Mouse (Mus musculus) embryonic facial prominence, embryonic 14.5 days (tissue): Measurements from ENCODE around the gene Mllt3. TPM values are rescaled to one million over a fixed set of nuclear protein-coding genes. Genes with fewer than 3 reads are reported as not detected.

Source experiments
- ATAC-seq: fragments of 200-750 bp; cut with Nextera tagmentation; 2 replicates; pipeline ENCODE4 v1.8.0; 2017; ENCODE audit warnings: low read depth, moderate number of reproducible peaks, moderate TSS enrichment
- DNase-seq: peaks from one replicate; pipeline ENCODE4 v3.0.0-alpha.2; 2015; ENCODE audit warnings: low spot score
- H3K27ac ChIP-seq: fragments of 300-500 bp; sonication (generic); replicated peaks from 2 replicates; pipeline ENCODE4 v1.5.1; 2014; ENCODE audit warnings: low read depth, mild to moderate bottlenecking, low read length, moderate library complexity
- H3K27me3 ChIP-seq: fragments of 300-500 bp; sonication (generic); replicated peaks from 2 replicates; pipeline ENCODE4 v1.6.1; 2014; ENCODE audit warnings: low read length; ENCODE audit not compliant: control insufficient read depth, insufficient read depth
- H3K36me3 ChIP-seq: fragments of 300-500 bp; sonication (generic); 2 replicates; pipeline ENCODE4 v1.6.1; 2014; ENCODE audit warnings: low read length, mixed read lengths; ENCODE audit not compliant: control insufficient read depth, insufficient read depth
- H3K4me1 ChIP-seq: fragments of 300-500 bp; sonication (generic); 2 replicates; pipeline ENCODE4 v1.6.1; 2014; ENCODE audit warnings: antibody characterized with exemption, low read length; ENCODE audit not compliant: control insufficient read depth, insufficient read depth
- H3K4me2 ChIP-seq: fragments of 300-500 bp; sonication (generic); 2 replicates; pipeline ENCODE4 v1.6.1; 2014; ENCODE audit warnings: low read depth, mild to moderate bottlenecking, low read length, moderate library complexity, mixed read lengths
- H3K4me3 ChIP-seq: fragments of 300-500 bp; sonication (generic); 2 replicates; pipeline ENCODE4 v1.5.1; 2014; ENCODE audit warnings: low read depth, mild to moderate bottlenecking, low read length
- H3K9ac ChIP-seq: fragments of 300-500 bp; sonication (generic); 2 replicates; pipeline ENCODE4 v1.6.1; 2014; ENCODE audit warnings: low read depth, mild to moderate bottlenecking, low read length, moderate library complexity, mixed read lengths
- H3K9me3 ChIP-seq: fragments of 300-500 bp; sonication (generic); 2 replicates; pipeline ENCODE4 v1.6.1; 2016; ENCODE audit warnings: low read length; ENCODE audit not compliant: control insufficient read depth
- whole genome bisulfite sequencing: fragments of 180-500 bp; shearing (Covaris S2); extraction: QIAGEN DNeasy Blood & Tissue Kit; methylation state at CpG from one replicate; pipeline ENCODE4 v1.1.7; 2014; 5-methylcytosine and 5-hydroxymethylcytosine counted together
- polyA plus RNA-seq: library from polyadenylated mRNA; unstranded; fragments of >200 nt; fragmentation: Nextera tagmentation; extraction: Ambion mirVana; gene quantifications from 2 replicates; pipeline ENCODE4 v1.2.1, GENCODE M21; 2014

Gene Mllt3
- polyA plus RNA-seq, 1 experiment from 2014 or later, result 55.0 TPM

- H3K9ac ChIP-seq, result no peak overlapping the region
- ATAC-seq (no peak), DNase-seq (no peak)
- WGBS, result 83% methylated on average over 9 of the region's 9 CpGs
- 0 out of 2 replicates have a peak, but pooled peaks cover under 1% of the 10 kb centered on the region for H3K4me1 ChIP-seq
- H3K27ac ChIP-seq, result no peak overlapping the region
- no peaks in the 10 kb centered on the region for H3K27me3 ChIP-seq
- no peak overlapping the region for H3K4me3 ChIP-seq
- H3K36me3 ChIP-seq, result 0 out of 2 replicates have a peak, but pooled peaks cover 6% of the 10 kb centered on the region
- no peak overlapping the region for H3K4me2 ChIP-seq
- no peaks in the 10 kb centered on the region for H3K9me3 ChIP-seq
Measured at GRCm38 (mm10) chr4:88003159-88003948, 29.8 kb downstream of the Mllt3 start.

- H3K36me3 ChIP-seq, result no peaks in the 10 kb centered on the region
- no peak for DNase-seq
- H3K4me3 ChIP-seq, result no peak overlapping the region
- H3K27me3 ChIP-seq, result no peaks in the 10 kb centered on the region
- no peak overlapping the region for H3K4me2 ChIP-seq
- no peak for ATAC-seq
- no peaks in the 10 kb centered on the region for H3K9me3 ChIP-seq
- H3K4me1 ChIP-seq, result no peaks in the 10 kb centered on the region
- 64% methylated on average over 5 of the region's 5 CpGs for WGBS
- no peak overlapping the region for H3K27ac ChIP-seq
- no peak overlapping the region for H3K9ac ChIP-seq
Measured at GRCm38 (mm10) chr4:87991710-87992109, 41.5 kb downstream of the Mllt3 start.

DNA sequence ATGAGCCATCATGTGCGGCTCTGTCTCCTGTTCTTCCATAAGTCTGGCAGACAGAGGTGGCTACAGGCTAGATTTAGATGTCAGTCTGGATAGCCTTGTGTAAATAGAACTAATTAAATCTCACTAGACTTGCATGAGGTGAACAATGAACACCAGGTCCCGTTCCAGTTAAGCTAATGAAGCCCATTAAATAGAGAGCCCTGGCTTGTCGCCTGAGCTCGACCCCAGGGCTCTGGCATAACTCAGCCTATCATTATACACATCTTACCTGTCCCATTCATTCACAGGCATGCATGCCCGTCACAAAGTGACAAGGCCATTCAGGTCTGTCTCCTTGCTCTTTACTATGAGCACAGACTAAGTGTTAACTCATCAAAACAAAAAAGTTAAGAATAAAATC lies 42.2 kb downstream of the Mllt3 start:
- ATAC-seq (no peak), DNase-seq (no peak)
- no peak overlapping the region for H3K4me3 ChIP-seq
- no peaks in the 10 kb centered on the region for H3K36me3 ChIP-seq
- no peak overlapping the region for H3K27ac ChIP-seq
- no peaks in the 10 kb centered on the region for H3K9me3 ChIP-seq
- no peak overlapping the region for H3K9ac ChIP-seq
- H3K4me1 ChIP-seq, result no peaks in the 10 kb centered on the region
- H3K27me3 ChIP-seq, result no peaks in the 10 kb centered on the region
- H3K4me2 ChIP-seq, result no peak overlapping the region
- WGBS, result 80% methylated on average over 5 of the region's 5 CpGs

DNA sequence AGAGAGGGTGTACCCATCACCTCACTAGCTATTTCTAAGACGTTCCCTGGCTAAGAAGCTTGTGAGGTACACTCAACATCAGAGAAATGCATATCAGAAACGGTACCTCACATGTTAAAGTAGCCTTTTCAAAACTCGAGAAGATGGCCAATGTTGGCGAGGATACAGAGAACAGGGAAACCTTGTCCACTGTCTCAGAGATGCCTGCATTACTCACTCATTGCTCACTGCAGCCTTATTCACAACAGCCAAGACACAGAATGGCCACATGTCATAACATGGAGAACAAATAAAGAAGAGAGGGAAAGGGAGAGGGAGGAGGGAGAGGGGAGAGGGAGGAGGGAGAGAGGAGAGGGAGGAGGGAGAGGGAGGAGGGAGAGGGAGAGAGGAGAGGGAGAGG lies 47.9 kb downstream of the Mllt3 start:
- Histone ChIP-seq H3K27ac (no peak overlapping the region), H3K9me3 (no peaks in the 10 kb centered on the region)
- 48% methylated on average over 4 of the region's 4 CpGs for WGBS

DNA sequence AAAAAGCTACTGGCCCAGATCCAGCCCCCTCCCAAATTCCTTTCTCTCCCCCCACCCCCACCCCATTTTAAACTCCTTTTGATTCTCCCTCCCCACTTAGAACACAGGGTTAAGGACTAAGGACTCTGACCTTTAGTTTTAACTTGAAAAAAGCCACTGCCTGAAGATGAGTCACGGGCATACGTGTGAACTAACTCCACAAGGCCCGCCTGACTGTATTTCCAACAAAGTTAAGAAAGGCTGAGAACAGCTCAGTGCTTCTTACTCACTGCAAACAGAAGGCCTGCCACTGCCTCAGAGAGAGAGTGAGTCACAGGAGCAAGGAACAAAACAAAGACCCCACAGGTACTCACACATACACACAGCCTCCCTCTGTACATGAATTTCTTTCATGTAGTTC lies 48.6 kb downstream of the Mllt3 start:
- Histone ChIP-seq H3K4me1 (peaks cover 23% of the 10 kb centered on the region), H3K27ac (0 out of 2 replicates have a peak overlapping the region, but pooled peaks have one; percentile 28), H3K4me2 (no peak overlapping the region), H3K36me3 (no peaks in the 10 kb centered on the region), H3K27me3 (no peaks in the 10 kb centered on the region), H3K9ac (no peak overlapping the region), H3K9me3 (no peaks in the 10 kb centered on the region), H3K4me3 (no peak overlapping the region)
- ATAC-seq (peak; percentile 62; the same call in 1 of the 2 replicates), DNase-seq (peak; percentile 68)
- 17% methylated on average over 3 of the region's 3 CpGs for WGBS

More for the DNA sequence above, 47.9 kb downstream of the Mllt3 start:
- Histone ChIP-seq H3K36me3 (no peaks in the 10 kb centered on the region), H3K9ac (no peak overlapping the region), H3K4me1 (peaks cover 23% of the 10 kb centered on the region), H3K27me3 (no peaks in the 10 kb centered on the region), H3K4me2 (no peak overlapping the region), H3K4me3 (no peak overlapping the region)
- no peak for ATAC-seq
- DNase-seq, result no peak

- H3K27ac ChIP-seq, result 0 out of 2 replicates have a peak overlapping the region, but pooled peaks have one; percentile 28
- no peak for DNase-seq
- H3K27me3 ChIP-seq, result no peaks in the 10 kb centered on the region
- WGBS, result 54% methylated on average over 5 of the region's 5 CpGs
- ATAC-seq, result no peak
- H3K9ac ChIP-seq, result no peak overlapping the region
- H3K4me1 ChIP-seq, result peaks cover 23% of the 10 kb centered on the region
- no peaks in the 10 kb centered on the region for H3K9me3 ChIP-seq
- no peak overlapping the region for H3K4me2 ChIP-seq
- H3K36me3 ChIP-seq, result no peaks in the 10 kb centered on the region
- no peak overlapping the region for H3K4me3 ChIP-seq
Measured at GRCm38 (mm10) chr4:87984091-87984490, 49.1 kb downstream of the Mllt3 start.

GRCm38 (mm10) chr4:87982578-87982977 lies 50.6 kb downstream of the Mllt3 start:
- H3K9ac ChIP-seq, result no peak overlapping the region
- H3K4me3 ChIP-seq, result no peak overlapping the region
- DNase-seq (no peak), ATAC-seq (no peak)
- no peak overlapping the region for H3K4me2 ChIP-seq
- no peaks in the 10 kb centered on the region for H3K9me3 ChIP-seq
- H3K36me3 ChIP-seq, result no peaks in the 10 kb centered on the region
- WGBS, result 44% methylated on average over 5 of the region's 5 CpGs
- no peak overlapping the region for H3K27ac ChIP-seq
- H3K4me1 ChIP-seq, result peaks cover 23% of the 10 kb centered on the region
- H3K27me3 ChIP-seq, result no peaks in the 10 kb centered on the region

DNA sequence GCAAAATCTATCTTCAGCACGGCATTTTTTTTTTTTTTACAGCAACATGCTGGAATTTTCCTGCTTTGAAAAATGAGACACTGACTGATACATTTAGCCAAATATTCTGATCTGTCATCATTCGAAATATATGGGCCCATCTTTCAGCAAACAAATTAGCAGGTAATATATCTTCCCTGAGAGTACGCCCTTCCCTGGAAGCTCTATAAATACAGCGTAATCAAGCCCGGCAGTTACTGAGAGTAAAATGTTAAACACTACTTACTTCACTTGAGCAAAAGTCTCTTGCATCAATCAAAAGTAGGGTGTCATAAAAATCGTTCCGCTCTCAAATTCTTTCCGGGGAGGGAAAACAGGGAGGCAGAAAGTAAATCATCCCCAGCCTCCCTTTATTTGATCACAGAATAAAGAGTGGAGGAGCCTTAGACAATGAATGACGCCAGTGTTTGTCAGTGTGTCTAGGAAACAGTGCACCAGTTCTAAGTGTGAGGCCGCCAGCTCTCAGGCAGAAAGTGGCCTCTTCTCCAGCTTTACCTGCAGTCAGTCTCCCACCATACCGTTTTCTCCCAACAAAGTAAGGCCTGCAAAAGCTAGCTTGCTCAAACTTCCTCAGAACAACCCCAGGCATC lies 55.2 kb downstream of the Mllt3 start:
- Histone ChIP-seq H3K27me3 (no peaks in the 10 kb centered on the region), H3K9me3 (no peaks in the 10 kb centered on the region), H3K9ac (no peak overlapping the region), H3K27ac (peak overlapping the region; percentile 1; the same call in 1 of the 2 replicates), H3K4me3 (no peak overlapping the region), H3K4me1 (peaks cover 12% of the 10 kb centered on the region), H3K4me2 (no peak overlapping the region), H3K36me3 (no peaks in the 10 kb centered on the region)
- WGBS, result 58% methylated on average over 11 of the region's 11 CpGs
- ATAC-seq (no peak), DNase-seq (peak; percentile 38)
